In genomic region chr17:25919786-25920642, GRCm38 (mm10) we compare ENCODE assay signal across 8 mouse cellular contexts. TPM values are rescaled to one million over a fixed set of nuclear protein-coding genes. Genes with fewer than 3 reads are reported as not detected.
DNase-seq lines count a peak whose midpoint lies in the region; ATAC-seq lines count a peak whose summit lies in the region.

No protein-coding gene starts in this region.

- peaks cover 43% of the 10 kb centered on the region for H3K79me2 ChIP-seq in macrophage (ENCODE audit: inconsistent target)

- no peaks in the 10 kb centered on the region for H3K9me3 ChIP-seq in hindbrain, embryonic 16.5 days (ENCODE audit: control insufficient read depth, low read length)

- under 1% methylated on average over 39 of the region's 40 CpGs for WGBS in hindbrain, embryonic 16.5 days
- 1% methylated on average over 40 of the region's 40 CpGs for WGBS in macrophage (ENCODE audit: missing documents)

- peak overlapping the region; percentile 63 for H3K4me2 ChIP-seq in hindbrain, embryonic 16.5 days (ENCODE audit: low read length)

- H3K36me3 ChIP-seq in hindbrain, embryonic 16.5 days (ENCODE audit: control insufficient read depth, insufficient read depth, low read length): no peaks in the 10 kb centered on the region
- H3K36me3 ChIP-seq in macrophage (ENCODE audit: inconsistent target): no peaks in the 10 kb centered on the region; the same call in 1 of the 2 replicates

- peak; percentile 99 for ATAC-seq in hindbrain, embryonic 16.5 days

- H3K9ac ChIP-seq in hindbrain, embryonic 16.5 days (ENCODE audit: low read depth, low read length): peak overlapping the region; percentile 70

- peaks cover 15% of the 10 kb centered on the region for H3K4me1 ChIP-seq in hindbrain, embryonic 16.5 days (ENCODE audit: control insufficient read depth, insufficient read depth, low read depth, low read length)

- H3K4me3 ChIP-seq in hindbrain, embryonic 16.5 days (ENCODE audit: low read length): peak overlapping the region; percentile 95
- H3K4me3 ChIP-seq in macrophage (ENCODE audit: inconsistent target): peak overlapping the region; percentile 76

- DNase-seq in WW6 (ENCODE audit: low read depth, low spot score): peak; percentile 99
- peak; percentile 100 for DNase-seq in cerebellum, postnatal 4 days (ENCODE audit: low spot score in 2 of 2)
- peak; percentile 100 for DNase-seq in gastrocnemius, adult 18-20 months (ENCODE audit: low spot score)
- peak; percentile 100 for DNase-seq in left cerebral cortex, adult 18-20 months (ENCODE audit: low spot score in 2 of 2)
- DNase-seq in right cerebral cortex, adult 18-20 months: peak; percentile 100
- peak; percentile 99 for DNase-seq in urinary bladder, postnatal 10 days (ENCODE audit: low spot score)

- peak overlapping the region; percentile 97 for H3K27ac ChIP-seq in hindbrain, embryonic 16.5 days (ENCODE audit: low read depth, low read length)
- peak overlapping the region; percentile 93 for H3K27ac ChIP-seq in macrophage

- no peaks in the 10 kb centered on the region for H3K27me3 ChIP-seq in hindbrain, embryonic 16.5 days (replicated peaks; ENCODE audit: control insufficient read depth, insufficient read depth, low read length)

RNA-seq across cellular contexts. Expression of gene Rab40c, which starts 0.5 kb away (rescaled TPM):
- total RNA-seq in gastrocnemius, adult 18-20 months (2021): 10 to 100 TPM in 1 of 2 experiments, 1 to 10 TPM in 1; 7.6 to 11.1 TPM
- 49.5 and 50.8 TPM in 2 replicates for polyA plus RNA-seq in hindbrain, embryonic 16.5 days (2015; fragmentation: Nextera tagmentation; extraction: Ambion mirVana)
- total RNA-seq in left cerebral cortex, adult 18-20 months (2021): 10 to 100 TPM; 41.2 TPM
- 10 to 100 TPM in 19 of 26 experiments, 1 to 10 TPM in 7; 3.7 to 49.3 (median 19.0) TPM for total RNA-seq in macrophage (2018; cell fraction: chromatin; rRNA removed)
- total RNA-seq in macrophage (2018; cell fraction: cytosol; rRNA removed): 10 to 100 TPM in 20 of 26 experiments, 1 to 10 TPM in 6; 2.9 to 29.4 (median 21.0) TPM
- 10 to 100 TPM in 18 of 26 experiments, 1 to 10 TPM in 8; 3.9 to 51.0 (median 18.0) TPM for total RNA-seq in macrophage (2018; cell fraction: nucleus; rRNA removed)
- polyA plus RNA-seq in macrophage (2018): 13.7 to 21.8 TPM (median 16.8 TPM) in 3 replicates

RNA-seq across cellular contexts. Expression of gene Pigq, which starts 24.7 kb away (rescaled TPM):
- 10 to 100 TPM; 19.9 to 22.2 TPM for total RNA-seq in gastrocnemius, adult 18-20 months (2021)
- polyA plus RNA-seq in hindbrain, embryonic 16.5 days (2015; fragmentation: Nextera tagmentation; extraction: Ambion mirVana): 83.1 and 90.5 TPM in 2 replicates
- 100 to 1,000 TPM; 103 to 113 TPM for total RNA-seq in left cerebral cortex, adult 18-20 months (2021)
- total RNA-seq in macrophage (2018; cell fraction: chromatin; rRNA removed): 100 to 1,000 TPM in 1 of 26 experiments, 10 to 100 TPM in 25; 34.6 to 103 (median 67.2) TPM
- total RNA-seq in macrophage (2018; cell fraction: cytosol; rRNA removed): 10 to 100 TPM; 24.0 to 39.3 (median 30.9) TPM
- total RNA-seq in macrophage (2018; cell fraction: nucleus; rRNA removed): 100 to 1,000 TPM in 1 of 26 experiments, 10 to 100 TPM in 25; 23.7 to 103 (median 51.1) TPM
- polyA plus RNA-seq in macrophage (2018): 33.1 to 43.2 TPM (median 35.1 TPM) in 3 replicates

RNA-seq across cellular contexts. Expression of gene Nhlrc4, which starts 24.7 kb away (rescaled TPM):
- total RNA-seq in gastrocnemius, adult 18-20 months (2021): not detected
- 0.19 and 0.52 TPM in 2 replicates for polyA plus RNA-seq in hindbrain, embryonic 16.5 days (2015; fragmentation: Nextera tagmentation; extraction: Ambion mirVana)
- total RNA-seq in left cerebral cortex, adult 18-20 months (2021): under 1 TPM; 0.54 to 0.98 TPM
- total RNA-seq in macrophage (2018; cell fraction: chromatin; rRNA removed): not detected
- not detected for total RNA-seq in macrophage (2018; cell fraction: cytosol; rRNA removed)
- not detected for total RNA-seq in macrophage (2018; cell fraction: nucleus; rRNA removed)
- not detected in 3 replicates for polyA plus RNA-seq in macrophage (2018)

RNA-seq across cellular contexts. Expression of gene A930017K11Rik, which starts 32.4 kb away (rescaled TPM):
- total RNA-seq in gastrocnemius, adult 18-20 months (2021): not detected
- polyA plus RNA-seq in hindbrain, embryonic 16.5 days (2015; fragmentation: Nextera tagmentation; extraction: Ambion mirVana): 3.9 and 4.7 TPM in 2 replicates
- total RNA-seq in left cerebral cortex, adult 18-20 months (2021): under 1 TPM; 0.37 to 0.65 TPM
- total RNA-seq in macrophage (2018; cell fraction: chromatin; rRNA removed): not detected
- not detected for total RNA-seq in macrophage (2018; cell fraction: cytosol; rRNA removed)
- under 1 TPM in 1 of 26 experiments, not detected in 25; 0.25 TPM for total RNA-seq in macrophage (2018; cell fraction: nucleus; rRNA removed)
- not detected in 3 replicates for polyA plus RNA-seq in macrophage (2018)

RNA-seq across cellular contexts. Expression of gene Wfikkn1, which starts 39.4 kb away (rescaled TPM):
- under 1 TPM; 0.43 to 0.62 TPM for total RNA-seq in gastrocnemius, adult 18-20 months (2021)
- 0.34 and 0.51 TPM in 2 replicates for polyA plus RNA-seq in hindbrain, embryonic 16.5 days (2015; fragmentation: Nextera tagmentation; extraction: Ambion mirVana)
- total RNA-seq in left cerebral cortex, adult 18-20 months (2021): 1 to 10 TPM; 1.4 to 1.7 TPM
- total RNA-seq in macrophage (2018; cell fraction: chromatin; rRNA removed): 10 to 100 TPM in 5 of 26 experiments, 1 to 10 TPM in 14, under 1 TPM in 6, not detected in 1; 0.44 to 13.6 (median 3.1) TPM
- total RNA-seq in macrophage (2018; cell fraction: cytosol; rRNA removed): under 1 TPM in 18 of 26 experiments, not detected in 8; 0.03 to 0.83 (median 0.18) TPM
- total RNA-seq in macrophage (2018; cell fraction: nucleus; rRNA removed): 10 to 100 TPM in 2 of 26 experiments, 1 to 10 TPM in 15, under 1 TPM in 6, not detected in 3; 0.24 to 12.0 (median 2.4) TPM
- 0.13 to 0.32 TPM (median 0.20 TPM) in 3 replicates for polyA plus RNA-seq in macrophage (2018)

Comparison
In these comparisons a context has a peak if more than half of its experiments do, and no peak if none do; other contexts are left out.
1. Peak in every context shown above with its lines: DNase-seq, ATAC-seq, H3K4me3 ChIP-seq and H3K27ac ChIP-seq.
2. RNA of gene Pigq, which starts 24.7 kb away (total RNA-seq): 103 to 113 TPM in left cerebral cortex, adult 18-20 months; 19.9 to 22.2 TPM in gastrocnemius, adult 18-20 months; every median in the first group is over 4 times any median in the second.